Mouse (Mus musculus): ENCODE data around the gene Rgs7.
A peak's percentile ranks its signal among the peaks of the same experiment; 100 is the strongest.

The Rgs7 gene

GRCm38 (mm10) chr1:175491861-175492682, at the start of gene Rgs7:
Gene Rgs7, minus strand, starts transcription at chr1:175492500.
- peak; percentile 69 for DNase-seq (ENCODE audit: low spot score)

- DNase-seq (ENCODE audit: low spot score): no peak
These were observed 48.4 kb upstream of the Rgs7 start for GRCm38 (mm10) chr1:175540700-175541099.

GRCm38 (mm10) chr1:175537321-175537720, 45.0 kb upstream of the Rgs7 start:
- DNase-seq (ENCODE audit: low spot score): no peak

GRCm38 (mm10) chr1:175529858-175530257, 37.6 kb upstream of the Rgs7 start:
- DNase-seq (ENCODE audit: low spot score): peak; percentile 14

- DNase-seq (ENCODE audit: low spot score): no peak
These were observed 32.5 kb upstream of the Rgs7 start for GRCm38 (mm10) chr1:175524626-175525294.

GRCm38 (mm10) chr1:175523572-175523971, 31.3 kb upstream of the Rgs7 start:
- no peak for DNase-seq (ENCODE audit: low spot score)

GRCm38 (mm10) chr1:175514543-175514942, 22.2 kb upstream of the Rgs7 start:
- no peak for DNase-seq (ENCODE audit: low spot score)

GRCm38 (mm10) chr1:175512173-175512572, 19.9 kb upstream of the Rgs7 start:
- no peak for DNase-seq (ENCODE audit: low spot score)

GRCm38 (mm10) chr1:175509989-175510388, 17.7 kb upstream of the Rgs7 start:
- no peak for DNase-seq (ENCODE audit: low spot score)

- peak; percentile 20 for DNase-seq (ENCODE audit: low spot score)
These were observed 363 bp upstream of the Rgs7 start for GRCm38 (mm10) chr1:175492683-175493043.

GRCm38 (mm10) chr1:175491511-175491860, 814 bp downstream of the Rgs7 start:
- DNase-seq (ENCODE audit: low spot score): no peak

- DNase-seq (ENCODE audit: low spot score): no peak
These were observed 7.2 kb downstream of the Rgs7 start for GRCm38 (mm10) chr1:175485109-175485508.

- DNase-seq (ENCODE audit: low spot score): no peak
These were observed 19.2 kb downstream of the Rgs7 start for GRCm38 (mm10) chr1:175473060-175473459.

- no peak for DNase-seq (ENCODE audit: low spot score)
These were observed 23.1 kb downstream of the Rgs7 start for GRCm38 (mm10) chr1:175469087-175469788.

GRCm38 (mm10) chr1:175464566-175464965, 27.7 kb downstream of the Rgs7 start:
- DNase-seq (ENCODE audit: low spot score): no peak

GRCm38 (mm10) chr1:175462351-175462750, 29.9 kb downstream of the Rgs7 start:
- DNase-seq (ENCODE audit: low spot score): no peak

- DNase-seq (ENCODE audit: low spot score): no peak
These were observed 38.2 kb downstream of the Rgs7 start for GRCm38 (mm10) chr1:175454041-175454636.

- DNase-seq (ENCODE audit: low spot score): no peak
These were observed 44.3 kb downstream of the Rgs7 start for GRCm38 (mm10) chr1:175448017-175448416.

- DNase-seq (ENCODE audit: low spot score): no peak
These were observed 49.4 kb downstream of the Rgs7 start for GRCm38 (mm10) chr1:175442939-175443338.

- no peak for DNase-seq (ENCODE audit: low spot score)
These were observed 50.3 kb downstream of the Rgs7 start for GRCm38 (mm10) chr1:175442025-175442424.

- no peak for DNase-seq (ENCODE audit: low spot score)
These were observed 58.6 kb downstream of the Rgs7 start for GRCm38 (mm10) chr1:175433622-175434204.

- no peak for DNase-seq (ENCODE audit: low spot score)
These were observed 59.2 kb downstream of the Rgs7 start for GRCm38 (mm10) chr1:175433128-175433527.

All from embryo, embryonic 10 days (tissue).